Mouse (Mus musculus) erythroblast, embryonic 14.5 days (primary cell): ENCODE measurements around the gene Barx2. TPM values are rescaled to one million over a fixed set of nuclear protein-coding genes. Genes with fewer than 3 reads are reported as not detected.

Source experiments
- H3K27me3 ChIP-seq: 2 replicates; pipeline ENCODE4 v1.6.1; 2012; ENCODE audit warnings: inconsistent platforms; ENCODE audit not compliant: control insufficient read depth
- H3K36me3 ChIP-seq: 2 replicates; pipeline ENCODE4 v1.6.1; 2012; ENCODE audit warnings: mild to moderate bottlenecking, inconsistent platforms; ENCODE audit not compliant: control insufficient read depth
- H3K4me1 ChIP-seq: 2 replicates; pipeline ENCODE4 v1.6.1; 2012; ENCODE audit warnings: inconsistent platforms; ENCODE audit not compliant: control insufficient read depth
- H3K4me3 ChIP-seq: replicated peaks from 2 replicates; pipeline ENCODE3; 2012; ENCODE audit warnings: moderate library complexity, mild to moderate bottlenecking, inconsistent platforms
- H3K9me3 ChIP-seq: 2 replicates; pipeline ENCODE4 v1.6.1; 2012; ENCODE audit warnings: low read length, inconsistent platforms, mixed read lengths; ENCODE audit not compliant: control insufficient read depth
- GATA1 ChIP-seq: IDR thresholded peaks from 2 replicates; pipeline ENCODE4 v1.6.1; 2012; ENCODE audit warnings: low read length, inconsistent platforms, mixed read lengths
- TAL1 ChIP-seq: IDR thresholded peaks from 3 replicates; pipeline ENCODE4 v1.6.1; 2012; ENCODE audit warnings: low read length, inconsistent platforms, mixed read lengths
- polyA plus RNA-seq: library from polyadenylated mRNA; stranded (reverse); fragments of >175 nt; gene quantifications from 2 replicates; pipeline ENCODE4 v1.2.3, GENCODE M21; 2012

Gene Barx2
- polyA plus RNA-seq, 1 experiment, result not detected

DNA sequence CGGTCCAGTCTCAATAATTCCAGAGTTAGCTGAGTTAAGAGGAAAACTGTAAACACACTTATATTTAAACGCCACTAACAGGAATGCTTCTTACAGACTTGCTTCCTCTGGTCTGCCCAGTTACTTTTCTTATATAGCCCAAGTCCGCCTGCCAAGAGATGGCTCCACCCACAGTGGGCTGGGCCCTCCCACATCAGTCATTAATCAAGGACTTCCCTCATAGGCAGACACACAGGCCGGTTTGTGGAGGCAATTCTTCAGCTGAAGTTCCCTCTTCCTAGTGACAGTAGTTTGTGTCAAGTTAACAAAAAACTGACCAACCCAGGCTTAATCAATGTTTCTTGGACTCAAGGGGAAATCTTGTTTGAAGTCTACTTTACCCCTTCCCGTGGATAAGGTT is 18.4 kb upstream of the Barx2 start:
- TF ChIP-seq TAL1, result no peak
- no peak for TF ChIP-seq GATA1
- no peak overlapping the region for H3K4me3 ChIP-seq
- no peaks in the 10 kb centered on the region for H3K4me1 ChIP-seq
- no peaks in the 10 kb centered on the region for H3K9me3 ChIP-seq
- H3K27me3 ChIP-seq, result no peaks in the 10 kb centered on the region
- H3K36me3 ChIP-seq, result no peaks in the 10 kb centered on the region

DNA sequence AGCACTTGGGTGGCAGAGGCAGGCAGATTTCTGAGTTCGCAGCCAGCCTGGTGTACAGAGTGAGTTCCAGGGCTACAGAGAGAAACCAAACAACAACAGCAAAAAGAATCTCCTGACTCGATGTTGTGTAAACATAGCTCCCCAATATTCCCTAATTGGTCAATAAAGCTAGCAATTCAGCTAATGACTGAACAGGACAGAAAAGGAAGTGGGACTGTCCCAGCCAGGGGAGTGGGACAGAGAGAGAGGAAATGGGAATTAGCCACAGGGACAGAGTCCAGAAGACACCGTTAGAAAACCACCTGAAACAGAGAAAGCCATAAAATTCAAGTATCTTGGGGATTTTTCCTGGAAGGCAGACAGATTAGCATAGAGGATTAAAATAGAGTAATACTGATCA is 18.0 kb upstream of the Barx2 start:
- Histone ChIP-seq H3K4me1 (no peaks in the 10 kb centered on the region), H3K36me3 (no peaks in the 10 kb centered on the region), H3K9me3 (no peaks in the 10 kb centered on the region), H3K4me3 (no peak overlapping the region), H3K27me3 (no peaks in the 10 kb centered on the region)
- TF ChIP-seq TAL1 (no peak), GATA1 (no peak)

DNA sequence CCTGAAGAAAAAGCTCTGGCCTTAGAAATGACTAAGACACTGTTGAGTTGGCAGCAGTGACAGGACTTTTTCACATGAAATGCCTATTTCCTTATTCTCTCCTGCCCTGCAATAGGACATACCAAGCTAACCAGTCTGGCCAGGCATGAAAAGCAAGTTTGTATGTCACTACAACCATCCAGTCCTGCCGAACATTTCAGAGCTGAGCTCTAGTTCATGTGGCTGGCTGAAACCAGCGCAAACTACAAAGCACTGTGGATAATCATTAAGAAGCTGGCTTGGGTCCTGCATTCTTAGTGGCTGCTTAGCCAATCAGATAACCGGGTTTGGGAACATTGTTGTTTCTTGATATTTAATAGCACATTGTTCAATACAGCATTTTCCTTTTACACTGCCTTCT is 13.5 kb upstream of the Barx2 start:
- Histone ChIP-seq H3K9me3 (no peaks in the 10 kb centered on the region), H3K36me3 (no peaks in the 10 kb centered on the region), H3K27me3 (no peaks in the 10 kb centered on the region), H3K4me1 (no peaks in the 10 kb centered on the region), H3K4me3 (no peak overlapping the region)
- no peak for TF ChIP-seq TAL1
- no peak for TF ChIP-seq GATA1

DNA sequence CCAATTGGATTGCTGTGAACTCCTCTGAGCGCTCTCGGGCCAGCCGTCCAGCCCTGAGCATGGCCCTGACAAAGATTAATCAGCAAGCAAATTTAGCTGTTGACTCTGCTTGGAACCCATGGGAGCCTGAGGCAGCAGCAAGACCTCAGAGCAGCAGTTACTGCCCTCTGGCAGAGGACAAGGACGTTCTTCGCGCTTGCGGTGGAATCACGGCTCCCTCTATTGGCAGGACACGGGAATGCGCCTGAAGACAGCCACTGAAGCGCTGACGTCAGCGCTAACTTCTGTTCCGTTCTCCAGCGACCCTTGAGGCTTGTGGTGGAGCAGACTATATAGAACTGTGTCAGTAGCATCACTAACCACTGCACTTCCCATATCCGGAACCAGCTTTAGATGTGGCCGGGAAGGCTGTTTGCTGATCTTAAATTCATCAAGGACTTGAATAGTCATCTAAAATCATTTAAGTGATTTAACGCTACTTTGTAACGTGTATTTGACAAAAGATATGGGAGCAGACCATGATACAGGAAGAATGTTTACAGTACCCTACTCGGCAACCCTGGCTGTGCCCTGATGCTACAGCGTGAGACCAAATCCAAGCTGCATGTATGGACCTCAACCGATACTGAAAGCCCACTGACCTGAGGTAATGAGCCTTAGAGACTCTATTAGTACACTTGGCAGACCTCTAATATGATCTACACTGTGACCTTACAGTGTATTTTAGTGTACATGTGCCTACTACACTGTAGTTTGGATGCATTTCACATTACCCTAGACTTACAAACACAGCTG is 12.8 kb upstream of the Barx2 start:
- TF ChIP-seq TAL1 (no peak), GATA1 (no peak)
- Histone ChIP-seq H3K9me3 (no peaks in the 10 kb centered on the region), H3K4me1 (no peaks in the 10 kb centered on the region), H3K36me3 (no peaks in the 10 kb centered on the region), H3K4me3 (no peak overlapping the region), H3K27me3 (no peaks in the 10 kb centered on the region)

DNA sequence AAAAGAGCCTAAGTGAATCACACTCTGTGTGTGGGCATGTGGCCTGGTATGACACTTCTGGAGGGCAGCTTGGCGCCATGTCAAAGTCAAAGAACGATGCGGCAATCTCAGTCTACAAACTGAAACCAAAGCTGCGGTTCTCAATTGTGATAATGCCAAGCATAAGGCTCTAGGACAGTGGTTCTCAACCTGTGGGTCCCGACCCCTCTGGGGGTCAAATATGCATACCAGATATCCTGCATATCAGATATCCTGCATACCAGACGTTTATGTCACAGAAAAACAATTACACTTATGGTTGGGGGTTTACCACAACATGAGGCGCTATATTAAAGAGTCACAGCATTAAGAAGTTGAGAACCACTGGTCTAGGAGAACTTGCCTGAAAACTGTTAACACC is 10.3 kb upstream of the Barx2 start:
- Histone ChIP-seq H3K9me3 (no peaks in the 10 kb centered on the region), H3K36me3 (no peaks in the 10 kb centered on the region), H3K4me1 (no peaks in the 10 kb centered on the region), H3K27me3 (peaks cover 6% of the 10 kb centered on the region; the same call in 1 of the 2 replicates), H3K4me3 (no peak overlapping the region)
- TF ChIP-seq TAL1 (no peak), GATA1 (no peak)

DNA sequence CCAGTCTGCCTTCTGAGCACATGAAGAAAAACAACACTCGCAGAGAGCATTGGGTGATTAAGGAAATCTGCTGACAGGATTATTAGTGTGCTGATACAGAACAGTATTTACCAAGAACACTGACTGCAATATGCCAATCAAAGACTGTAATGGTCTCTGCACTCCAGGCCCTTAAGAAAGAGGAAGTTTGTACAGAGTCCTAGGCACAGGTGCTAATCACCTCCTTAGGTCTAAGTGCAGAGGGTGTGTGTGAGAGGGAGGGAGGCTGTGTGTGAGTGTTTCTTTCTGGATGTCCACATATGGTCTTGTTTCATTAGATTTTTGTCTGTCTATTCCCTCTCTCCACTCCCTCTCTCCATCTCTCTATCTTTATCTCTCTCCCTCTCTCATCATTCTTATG is 6.5 kb upstream of the Barx2 start:
- Histone ChIP-seq H3K4me1 (no peaks in the 10 kb centered on the region), H3K27me3 (peaks cover 36% of the 10 kb centered on the region), H3K4me3 (no peak overlapping the region), H3K36me3 (no peaks in the 10 kb centered on the region), H3K9me3 (no peaks in the 10 kb centered on the region)
- no peak for TF ChIP-seq GATA1
- TF ChIP-seq TAL1, result no peak

DNA sequence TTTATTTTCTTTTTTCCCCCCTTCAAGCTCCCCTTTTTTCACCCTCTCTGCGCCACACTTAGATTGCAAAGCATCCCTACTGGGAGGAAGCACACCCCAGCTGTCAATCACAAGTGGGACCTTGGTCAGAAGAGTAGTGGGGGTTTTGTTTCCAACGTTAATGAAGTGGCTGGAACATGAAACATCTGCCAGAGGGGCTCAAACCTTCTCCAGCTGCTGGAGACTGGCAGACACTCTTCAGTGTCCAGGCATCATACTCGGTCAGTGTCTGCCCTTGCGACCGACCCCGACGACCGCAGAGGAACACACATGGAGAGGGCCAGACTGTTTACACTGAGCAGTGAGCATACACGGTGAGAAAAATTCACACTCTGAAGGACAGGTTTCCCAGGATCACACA is 3.2 kb upstream of the Barx2 start:
- no peak overlapping the region for H3K4me3 ChIP-seq
- no peaks in the 10 kb centered on the region for H3K9me3 ChIP-seq
- TF ChIP-seq TAL1, result no peak
- no peak for TF ChIP-seq GATA1
- peaks cover 69% of the 10 kb centered on the region for H3K27me3 ChIP-seq
- no peaks in the 10 kb centered on the region for H3K36me3 ChIP-seq
- H3K4me1 ChIP-seq, result no peaks in the 10 kb centered on the region

DNA sequence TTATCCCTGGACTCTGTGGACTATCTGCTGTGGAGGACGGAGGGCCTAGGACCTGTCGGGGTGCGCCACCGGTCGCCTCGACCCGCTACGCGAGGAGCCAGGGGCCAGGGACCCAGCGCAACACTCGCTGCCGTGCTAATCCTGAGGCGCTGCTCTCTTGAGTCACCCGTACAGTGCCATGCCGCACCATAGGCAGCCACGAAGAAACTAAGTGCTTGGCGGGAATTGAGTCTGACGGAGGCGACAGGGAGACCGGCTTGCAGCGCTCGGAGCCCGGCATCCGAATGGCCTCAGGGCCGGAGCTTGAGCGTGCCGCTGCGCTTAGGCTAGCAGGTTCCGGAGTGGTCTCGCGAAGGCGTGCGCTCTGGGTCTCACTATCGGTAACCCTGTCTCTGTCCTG is 1.6 kb upstream of the Barx2 start:
- TF ChIP-seq TAL1 (no peak), GATA1 (no peak)
- Histone ChIP-seq H3K27me3 (peaks cover 78% of the 10 kb centered on the region), H3K4me3 (no peak overlapping the region), H3K9me3 (no peaks in the 10 kb centered on the region), H3K36me3 (no peaks in the 10 kb centered on the region), H3K4me1 (no peaks in the 10 kb centered on the region)

DNA sequence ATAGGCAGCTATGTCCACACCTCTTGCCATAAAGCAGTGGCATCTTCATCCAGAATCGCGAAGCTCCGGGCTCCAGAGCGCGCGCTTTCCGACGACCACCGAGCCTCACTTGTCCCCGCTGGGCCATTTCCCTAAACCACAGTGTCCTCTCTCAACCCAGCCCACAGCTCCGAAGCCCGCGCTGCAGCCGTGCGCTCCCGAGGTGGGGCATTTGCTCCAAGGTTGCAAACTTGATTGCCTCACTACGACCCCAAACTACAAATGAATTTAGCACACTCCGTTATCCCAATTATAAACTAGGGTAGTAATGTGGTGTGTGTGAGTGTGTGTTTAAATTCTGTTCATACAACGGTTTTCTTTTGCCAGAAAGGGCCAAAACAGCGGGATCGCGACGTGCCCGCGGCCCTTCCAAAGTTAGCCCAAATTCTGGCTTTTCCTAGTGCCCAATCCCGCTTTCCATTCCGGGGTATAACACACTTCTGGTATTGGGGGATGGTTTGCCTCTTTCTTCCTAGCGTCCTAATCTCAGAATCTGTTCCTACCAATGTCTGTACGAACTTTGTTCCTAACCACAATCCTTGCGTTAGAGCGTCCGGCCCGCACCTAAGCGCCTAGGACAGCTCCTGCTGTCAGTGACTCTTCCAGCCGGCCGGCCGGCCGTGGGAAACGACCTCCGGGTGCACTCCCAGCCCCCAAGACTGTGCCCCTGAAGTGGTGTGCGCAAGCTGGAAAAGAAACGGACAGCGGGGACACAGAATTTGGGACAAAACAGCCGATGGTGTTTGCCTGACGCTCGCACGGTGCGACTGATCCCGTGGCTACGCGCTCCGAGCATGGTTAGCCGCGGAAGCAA is 703 bp upstream of the Barx2 start:
- peaks cover 77% of the 10 kb centered on the region for H3K27me3 ChIP-seq

More for the DNA sequence above, 703 bp upstream of the Barx2 start:
- H3K4me1 ChIP-seq, result no peaks in the 10 kb centered on the region
- H3K9me3 ChIP-seq, result no peaks in the 10 kb centered on the region
- H3K36me3 ChIP-seq, result no peaks in the 10 kb centered on the region
- H3K4me3 ChIP-seq, result no peak overlapping the region
- no peak for TF ChIP-seq GATA1
